Mouse (Mus musculus): ENCODE data around the gene Prdx2.

GRCm38 (mm10) chr8:84946528-84947240 is 22.7 kb upstream of the Prdx2 start, which contains the start of gene Rtbdn:
- TF ChIP-seq CTCF (IDR thresholded peaks at IDR 0.05; ENCODE audit: low read depth) (peak; percentile 59), EP300 (IDR thresholded peaks at IDR 0.05; ENCODE audit: low read depth) (no peak)
